Mouse (Mus musculus) stomach, adult 2 months (tissue): Measurements from ENCODE around the gene Vmn1r205. TPM values are rescaled to one million over a fixed set of nuclear protein-coding genes. Genes with fewer than 3 reads are reported as not detected.

ENCODE experiments used
- polyA plus RNA-seq: library from polyadenylated mRNA; depleted of rRNA; stranded (reverse); fragments of >200 nt; gene quantifications from 2 replicates; pipeline ENCODE4 v1.2.3, GENCODE M21; 2012; rRNA removed

Gene Vmn1r205
- polyA plus RNA-seq = not detected in 2 replicates

GRCm38 (mm10) chr13:22592900-22593299, at the start of gene Vmn1r205:
Gene Vmn1r205 (minus strand): TSS chr13:22593000.

GRCm38 (mm10) chr13:22624151-22624550, 31.4 kb upstream of the Vmn1r205 start, which contains the start of gene Vmn1r206:
Gene Vmn1r206 (minus strand): TSS chr13:22624251.

GRCm38 (mm10) chr13:22552898-22553297, 39.9 kb downstream of the Vmn1r205 start, which contains the start of gene Vmn1r204:
Gene Vmn1r204 (plus strand): TSS chr13:22553198.

Other genes starting within 250 kb of the Vmn1r205 start
- not detected in 2 replicates for gene Vmn1r198, start 242.6 kb downstream of the Vmn1r205 start, polyA plus RNA-seq
- gene Vmn1r199, start 213.2 kb downstream of the Vmn1r205 start, polyA plus RNA-seq = not detected in 2 replicates
- gene Vmn1r200, start 202.6 kb downstream of the Vmn1r205 start, polyA plus RNA-seq = not detected in 2 replicates
- not detected in 2 replicates for gene Vmn1r201, start 121.1 kb downstream of the Vmn1r205 start, polyA plus RNA-seq
- gene Vmn1r202, start 87.6 kb downstream of the Vmn1r205 start, polyA plus RNA-seq = not detected in 2 replicates
- gene Vmn1r203, start 74.9 kb downstream of the Vmn1r205 start, polyA plus RNA-seq = not detected in 2 replicates
- not detected in 2 replicates for gene Vmn1r204, start 39.8 kb downstream of the Vmn1r205 start, polyA plus RNA-seq
- not detected in 2 replicates for gene Vmn1r206, start 31.3 kb upstream of the Vmn1r205 start, polyA plus RNA-seq
- gene Vmn1r207-ps, start 136.6 kb upstream of the Vmn1r205 start, polyA plus RNA-seq = not detected in 2 replicates
- not detected in 2 replicates for gene Vmn1r208, start 184.4 kb upstream of the Vmn1r205 start, polyA plus RNA-seq
- not detected in 2 replicates for gene Vmn1r209, start 216.7 kb upstream of the Vmn1r205 start, polyA plus RNA-seq
- gene Vmn1r210, start 238.3 kb upstream of the Vmn1r205 start, polyA plus RNA-seq = not detected in 2 replicates